Mouse (Mus musculus): Measurements from ENCODE around the gene Rassf5.
"Not testable (repeated sequence)": the region's sequence is repeated elsewhere in the genome, so short reads cannot be mapped to it uniquely, and the experiment has no call there.

Rassf5 gene

GRCm38 (mm10) chr1:131181642-131182527 is 63.2 kb downstream of the Rassf5 start:
- DNase-seq (ENCODE audit: low spot score in 2 of 2): peak; percentile 79 to 86

- DNase-seq (ENCODE audit: low spot score in 2 of 2): no peak
Measured at GRCm38 (mm10) chr1:131180386-131180785, 64.7 kb downstream of the Rassf5 start.

DNA sequence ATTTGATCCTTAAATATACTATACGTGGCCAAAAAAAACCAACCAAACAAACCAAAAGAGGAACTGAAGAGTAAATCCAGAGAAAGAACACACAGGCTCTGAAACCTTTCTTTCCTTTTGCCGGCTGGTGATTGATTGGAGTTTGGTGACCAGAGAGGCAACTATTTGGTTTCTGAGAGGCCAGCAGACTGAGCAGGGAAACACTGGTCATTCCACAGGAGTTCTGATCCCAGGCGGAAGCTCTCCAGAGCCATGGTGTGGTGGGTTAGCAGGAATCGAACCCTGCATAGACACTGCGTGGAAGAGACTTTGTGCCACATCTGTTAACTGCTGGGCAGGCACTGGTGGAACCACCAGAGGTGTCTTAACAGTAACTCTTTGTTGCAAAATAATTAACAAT is 67.0 kb downstream of the Rassf5 start:
- no peak for DNase-seq (ENCODE audit: low spot score in 2 of 2)

DNA sequence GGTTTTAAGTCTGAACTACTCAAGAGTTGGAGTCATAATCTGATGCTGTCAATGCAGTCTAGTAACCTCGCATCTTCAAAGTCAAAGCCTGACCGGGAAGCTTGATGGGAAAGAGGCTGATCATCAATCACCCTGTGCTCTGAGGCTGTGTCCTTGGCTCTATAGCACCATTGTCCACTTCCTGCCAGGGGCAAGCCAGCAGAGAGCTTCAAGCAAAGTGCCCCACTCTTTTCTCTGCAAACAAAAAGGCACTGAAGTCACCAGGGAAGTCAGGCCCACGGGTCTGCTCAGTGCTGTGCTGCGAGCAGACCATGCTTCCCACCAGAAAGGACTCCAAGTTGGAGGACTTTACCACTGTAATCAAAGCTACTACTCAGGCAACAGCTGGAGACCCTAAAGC is 67.8 kb downstream of the Rassf5 start:
- no peak for DNase-seq (ENCODE audit: low spot score in 2 of 2)

DNA sequence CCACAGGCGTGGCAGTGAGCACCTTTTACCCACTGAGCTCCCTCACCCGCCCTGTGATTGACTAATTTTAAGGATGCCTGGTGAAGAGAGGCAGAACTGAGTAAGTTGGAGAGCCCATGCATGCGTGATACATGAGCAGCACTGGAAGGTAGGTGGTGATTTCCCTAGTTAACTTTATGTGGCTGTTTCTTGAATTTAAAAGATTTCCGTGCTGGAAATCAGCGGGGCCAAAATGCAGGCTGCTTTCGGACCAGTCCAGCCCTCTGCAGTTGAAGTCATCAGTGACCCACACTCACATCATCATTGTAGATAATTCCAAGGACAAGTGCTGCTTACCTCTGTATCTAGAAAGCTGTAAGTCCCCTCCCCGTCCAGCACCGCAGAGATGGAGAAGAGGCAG is 69.2 kb downstream of the Rassf5 start:
- no peak for DNase-seq (ENCODE audit: low spot score in 2 of 2)

GRCm38 (mm10) chr1:131175189-131175588 is 69.9 kb downstream of the Rassf5 start:
- no peak for DNase-seq (ENCODE audit: low spot score in 2 of 2)

DNA sequence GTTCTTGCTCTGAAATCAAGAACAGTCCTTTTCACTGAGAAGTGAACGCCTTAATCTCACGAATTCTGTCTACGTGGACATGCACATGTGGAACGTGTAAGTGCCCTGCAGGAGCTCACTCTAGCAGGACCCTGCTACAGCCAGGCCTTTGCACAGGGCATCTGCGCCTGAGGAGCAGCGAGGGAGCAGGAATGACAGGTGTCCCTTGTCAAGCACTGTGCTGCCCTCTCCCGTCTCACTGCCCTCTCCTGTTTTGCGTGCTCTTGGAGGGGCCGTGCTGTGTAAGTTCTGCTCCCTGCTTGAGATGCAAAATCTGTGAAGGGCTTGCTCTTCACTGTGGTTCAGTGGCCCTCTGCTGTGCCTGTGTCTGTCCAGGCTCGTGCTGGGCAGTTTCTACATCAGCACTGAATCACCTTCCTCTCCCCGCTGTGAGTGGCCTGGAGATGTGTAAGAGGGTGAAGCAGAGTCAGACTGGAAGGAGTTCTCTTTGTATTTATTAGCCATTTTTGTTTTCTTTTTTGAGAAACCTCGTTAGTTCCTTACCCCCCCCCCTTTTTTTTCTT is 70.7 kb downstream of the Rassf5 start:
- DNase-seq (ENCODE audit: low spot score in 2 of 2): no peak

DNA sequence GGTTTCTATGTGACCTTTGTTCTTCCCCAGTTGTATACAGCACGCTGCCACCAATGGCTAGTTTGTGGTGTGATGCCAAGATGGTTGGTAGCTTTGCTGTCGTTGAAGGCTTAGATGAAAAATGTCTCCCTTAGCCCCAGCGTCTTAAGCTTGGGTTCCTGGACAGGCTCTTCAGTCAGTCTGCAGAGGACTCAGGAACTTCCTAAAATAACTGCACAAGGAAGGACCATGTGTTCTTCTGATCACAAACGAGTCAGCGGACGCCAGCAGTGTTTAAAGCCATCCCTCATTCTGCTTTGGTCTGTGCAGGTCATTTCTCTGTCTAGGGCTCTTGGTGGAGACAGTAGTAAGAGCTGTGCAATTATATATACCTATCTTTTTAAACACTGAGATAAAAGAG is 71.2 kb downstream of the Rassf5 start:
- no peak for DNase-seq (ENCODE audit: low spot score in 2 of 2)

- DNase-seq (ENCODE audit: low spot score in 2 of 2): no peak
Measured at GRCm38 (mm10) chr1:131173001-131173400, 72.1 kb downstream of the Rassf5 start.

GRCm38 (mm10) chr1:131167612-131168011 is 77.4 kb downstream of the Rassf5 start:
- DNase-seq (ENCODE audit: low spot score in 2 of 2): no peak

DNA sequence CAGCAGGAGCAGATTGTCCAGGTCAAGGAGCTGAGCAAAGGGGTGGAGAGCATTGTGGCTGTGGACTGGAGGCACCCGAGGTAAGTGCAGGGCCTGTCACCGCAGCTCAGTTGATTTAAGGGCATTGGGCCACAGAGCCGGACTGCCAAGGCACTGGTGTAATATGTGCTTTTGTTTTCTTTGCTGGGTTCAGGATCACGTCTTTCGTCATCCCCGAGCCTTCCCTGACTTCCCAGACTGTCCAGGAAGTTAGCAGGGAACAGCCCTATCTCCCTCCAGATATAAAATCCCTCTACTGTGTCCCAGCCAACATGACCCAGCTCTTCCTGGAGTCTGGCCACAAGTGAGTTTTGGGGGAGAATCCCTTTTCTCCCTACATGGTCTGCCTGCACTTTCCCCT is 80.6 kb downstream of the Rassf5 start:
- no peak for DNase-seq (ENCODE audit: low spot score in 2 of 2)

DNA sequence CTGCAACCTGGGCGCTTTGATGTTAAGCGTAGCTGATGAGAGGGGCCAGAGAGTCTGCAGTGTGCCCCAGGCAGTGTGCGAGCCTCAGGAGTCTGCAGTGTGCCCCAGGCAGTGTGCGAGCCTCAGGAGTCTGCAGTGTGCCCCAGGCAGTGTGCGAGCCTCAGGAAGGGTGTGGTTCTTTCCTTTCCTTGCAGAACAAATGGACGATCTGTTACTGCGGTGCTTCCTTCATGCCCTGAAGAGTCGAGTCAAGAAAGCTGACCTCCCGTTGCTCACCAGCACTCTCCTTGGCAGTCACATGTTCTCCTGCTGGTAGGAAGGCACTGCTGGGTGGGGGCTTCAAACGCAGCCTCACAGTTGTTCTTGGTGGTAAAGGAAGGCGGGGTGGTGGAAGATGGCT is 84.0 kb downstream of the Rassf5 start:
- no peak for DNase-seq (ENCODE audit: low spot score in 2 of 2)

DNA sequence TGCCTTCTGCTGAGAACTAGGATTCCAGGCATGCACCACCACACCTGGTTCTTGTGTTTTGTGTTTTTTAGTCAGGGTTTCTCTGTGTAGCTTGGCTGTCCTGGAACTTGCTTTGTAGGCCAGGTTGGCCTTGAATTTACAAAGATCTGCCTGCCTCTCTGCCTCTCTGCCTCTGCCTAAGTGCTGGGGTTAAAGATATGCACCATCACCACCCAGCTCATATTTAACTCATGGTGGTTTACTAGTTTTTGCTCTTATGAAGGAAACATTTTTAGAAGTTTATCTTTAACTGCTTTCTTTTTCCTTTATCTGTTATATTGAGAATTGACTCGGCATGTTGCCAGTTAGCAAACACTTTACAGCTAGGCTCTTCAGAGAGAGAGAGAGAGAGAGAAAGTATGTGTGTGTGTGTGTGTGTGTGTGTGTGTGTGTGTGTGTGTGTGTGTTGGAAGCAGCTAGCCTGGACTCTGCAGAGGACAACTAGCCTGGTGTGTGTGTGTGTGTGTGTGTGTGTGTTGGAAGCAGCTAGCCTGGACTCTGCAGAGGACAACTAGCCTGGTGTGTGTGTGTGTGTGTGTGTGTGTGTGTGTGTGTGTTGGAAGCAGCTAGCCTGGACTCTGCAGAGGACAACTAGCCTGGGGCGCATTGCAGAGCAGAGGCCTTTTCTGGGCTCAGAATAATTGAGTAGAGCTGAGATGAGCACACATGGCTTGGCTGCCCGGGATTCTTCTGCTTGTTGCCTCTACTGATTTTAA is 85.3 kb downstream of the Rassf5 start:
- DNase-seq (ENCODE audit: low spot score in 2 of 2): not testable (repeated sequence)

DNA sequence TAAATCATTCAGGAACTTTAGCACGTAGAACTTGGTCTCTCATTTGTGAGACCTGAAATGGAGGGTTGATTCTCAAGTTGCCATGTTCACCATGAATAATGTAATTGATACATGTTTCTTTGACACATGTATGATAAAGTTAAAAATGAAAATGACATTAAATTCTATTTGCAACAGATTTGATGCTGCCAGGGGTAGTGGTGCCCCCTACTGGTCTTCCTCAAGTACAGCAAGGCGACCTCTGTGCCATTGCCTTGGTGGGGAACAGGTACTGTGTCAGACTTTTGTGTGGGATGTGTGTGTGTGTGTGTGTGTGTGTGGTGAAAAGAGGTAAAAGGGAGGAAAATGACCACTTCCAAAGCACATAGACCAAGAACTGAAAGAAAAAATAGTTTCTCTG is 89.6 kb downstream of the Rassf5 start:
- peak; percentile 50 to 68 for DNase-seq (ENCODE audit: low spot score in 2 of 2)

- DNase-seq (ENCODE audit: low spot score in 2 of 2): peak; percentile 65 to 75
Measured at GRCm38 (mm10) chr1:131153018-131153629, 91.9 kb downstream of the Rassf5 start, which contains the start of gene Eif2d. TSS of gene Eif2d (plus strand) at chr1:131153181.

DNA sequence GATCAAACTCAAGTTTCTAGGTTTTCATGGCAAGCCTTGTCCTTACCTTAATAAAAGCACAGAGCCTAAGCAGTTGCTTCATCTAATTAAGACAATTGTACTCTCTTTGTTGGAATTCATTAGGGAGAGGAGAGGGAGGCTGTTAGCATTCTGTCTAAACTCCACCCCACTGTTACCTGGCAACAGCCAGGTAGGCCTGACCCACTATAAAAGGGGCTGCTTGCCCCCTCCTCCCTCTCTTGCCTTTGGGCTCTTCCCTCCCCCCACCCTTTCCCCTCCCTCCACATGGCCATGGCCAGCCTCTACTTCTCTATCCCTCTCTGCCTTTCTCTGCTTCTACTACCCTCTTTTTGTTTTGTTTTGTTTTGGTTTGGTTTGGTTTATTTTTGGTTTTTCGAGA is 95.6 kb downstream of the Rassf5 start:
- no peak for DNase-seq (ENCODE audit: low spot score in 2 of 2)

- DNase-seq (ENCODE audit: low spot score in 2 of 2): peak in 1 of 2 experiments; percentile 47
Measured at GRCm38 (mm10) chr1:131146181-131146614, 98.9 kb downstream of the Rassf5 start.

GRCm38 (mm10) chr1:131145222-131145621 is 99.8 kb downstream of the Rassf5 start:
- not testable (repeated sequence) for DNase-seq (ENCODE audit: low spot score in 2 of 2)

DNA sequence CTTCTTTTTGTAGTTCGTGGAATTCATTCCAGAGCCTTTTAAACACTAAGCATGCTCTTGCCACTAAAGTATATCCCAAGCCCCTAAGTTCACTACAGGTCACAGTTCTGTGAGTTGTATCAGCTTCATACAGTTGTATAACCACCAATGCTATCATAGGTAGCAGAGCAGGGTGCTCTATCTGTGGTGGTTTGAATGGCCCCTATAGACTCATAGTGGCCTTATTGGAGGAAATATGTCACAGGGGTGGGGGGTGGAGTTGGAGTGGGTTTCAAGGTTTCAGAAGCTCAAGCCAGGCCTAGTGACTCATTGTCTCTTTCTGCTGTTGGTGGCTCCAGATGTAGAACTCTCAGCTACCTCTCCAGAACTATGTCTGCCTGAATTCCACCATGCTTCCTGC is 102.6 kb downstream of the Rassf5 start:
- no peak for DNase-seq (ENCODE audit: low spot score in 2 of 2)

DNA sequence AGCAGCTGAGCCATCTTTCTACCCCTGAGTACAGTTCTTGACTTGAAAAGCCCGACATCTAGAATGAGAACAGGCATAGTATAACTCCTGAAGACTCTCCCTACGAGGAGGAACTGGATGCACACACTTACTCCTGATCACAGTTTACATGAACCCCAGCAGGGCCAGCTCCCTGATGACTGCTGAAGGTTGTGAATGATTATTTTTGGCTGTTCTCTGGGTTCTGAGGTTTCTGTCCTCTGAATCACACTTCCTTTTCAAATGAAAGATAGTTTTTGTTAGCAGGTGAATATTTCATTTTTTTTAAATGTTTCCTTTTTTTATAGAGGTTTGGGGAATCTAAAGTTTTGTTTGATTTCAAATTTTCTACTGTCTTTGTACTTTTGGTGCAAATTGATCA is 103.6 kb downstream of the Rassf5 start:
- DNase-seq (ENCODE audit: low spot score in 2 of 2): no peak

DNA sequence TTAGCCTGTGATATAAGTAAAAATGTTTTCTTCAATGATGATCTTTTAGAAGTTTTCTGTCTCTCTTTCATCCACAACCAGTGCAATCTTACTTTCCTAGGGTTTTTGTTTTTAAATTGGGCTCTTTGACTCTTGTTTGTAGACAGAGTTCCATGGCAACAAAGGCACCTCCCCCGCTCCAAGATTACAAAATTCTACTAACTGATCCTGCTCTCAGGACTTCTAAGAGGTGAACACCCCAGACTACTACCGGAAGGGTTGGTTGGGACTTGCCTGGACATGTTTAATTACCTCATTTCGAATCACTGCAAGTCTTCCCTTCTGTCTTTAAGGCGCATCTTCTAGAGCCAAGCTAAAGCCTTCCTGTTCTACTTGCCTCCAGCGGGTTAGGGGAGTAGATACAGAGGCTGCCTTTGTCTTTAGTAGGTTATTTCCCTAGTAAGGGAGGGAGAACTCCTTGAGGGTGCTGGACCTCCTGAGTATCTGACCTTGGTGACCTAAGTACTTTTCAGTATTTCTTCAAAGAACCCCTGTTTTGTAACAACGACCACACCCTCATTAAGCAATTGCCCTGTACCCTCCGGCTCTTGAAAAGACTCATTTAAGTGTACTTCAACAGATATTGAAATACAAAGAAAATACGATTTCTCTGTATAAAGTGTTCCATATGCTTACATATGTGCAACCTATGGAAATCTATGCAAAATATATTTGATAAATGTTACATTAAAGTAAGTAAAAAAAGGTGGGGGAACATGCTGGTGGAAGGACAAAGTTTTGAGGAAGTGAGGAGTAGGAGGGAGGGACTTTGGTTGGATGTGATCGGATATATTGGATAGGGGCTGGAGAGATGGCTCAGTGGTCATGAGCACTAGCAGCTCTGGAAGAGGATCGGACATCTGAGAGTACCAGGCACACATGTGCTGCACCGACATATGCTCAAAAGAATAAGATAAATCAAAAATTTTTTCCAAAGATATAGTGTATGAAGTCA is 105.7 kb downstream of the Rassf5 start:
- no peak for DNase-seq (ENCODE audit: low spot score in 2 of 2)
